Mouse (Mus musculus) forebrain, embryonic 13.5 days (tissue): ENCODE data around the gene Gfap. TPM values are rescaled to one million over a fixed set of nuclear protein-coding genes. Genes with fewer than 3 reads are reported as not detected.

Source experiments
- ATAC-seq: fragments of 200-750 bp; cut with Nextera tagmentation; 2 replicates; pipeline ENCODE4 v1.8.0; 2017
- H3K27ac ChIP-seq: fragments of 300-500 bp; sonication (generic); 2 replicates; pipeline ENCODE4 v1.5.1; 2015; ENCODE audit warnings: inconsistent platforms, mild to moderate bottlenecking, moderate library complexity
- H3K27me3 ChIP-seq: fragments of 300-500 bp; sonication (generic); 2 replicates; pipeline ENCODE4 v1.6.1; 2015; ENCODE audit warnings: mild to moderate bottlenecking, inconsistent platforms
- H3K36me3 ChIP-seq: fragments of 300-500 bp; sonication (generic); 2 replicates; pipeline ENCODE4 v1.6.1; 2015; ENCODE audit warnings: mild to moderate bottlenecking, inconsistent platforms; ENCODE audit not compliant: poor library complexity, severe bottlenecking
- H3K4me1 ChIP-seq: fragments of 300-500 bp; sonication (generic); 2 replicates; pipeline ENCODE4 v1.6.1; 2015; ENCODE audit warnings: inconsistent platforms
- H3K4me2 ChIP-seq: fragments of 300-500 bp; sonication (generic); 2 replicates; pipeline ENCODE4 v1.6.1; 2015; ENCODE audit warnings: inconsistent platforms, mild to moderate bottlenecking, moderate library complexity
- H3K4me3 ChIP-seq: fragments of 300-500 bp; sonication (generic); 2 replicates; pipeline ENCODE4 v1.5.1; 2015; ENCODE audit warnings: mild to moderate bottlenecking, inconsistent platforms
- H3K9ac ChIP-seq: fragments of 300-500 bp; sonication (generic); 2 replicates; pipeline ENCODE4 v1.6.1; 2015; ENCODE audit warnings: mild to moderate bottlenecking, inconsistent platforms
- H3K9me3 ChIP-seq: fragments of 300-500 bp; sonication (generic); replicated peaks from 2 replicates; pipeline ENCODE4 v1.6.1; 2016; ENCODE audit warnings: inconsistent platforms
- WGBS: fragments of 180-500 bp; shearing (Covaris S2); methylation state at CpG from one replicate; pipeline ENCODE4 v1.1.7; 2015; 5-methylcytosine and 5-hydroxymethylcytosine counted together
- polyA plus RNA-seq: library from polyadenylated mRNA; unstranded; fragments of >200 nt; fragmentation: Nextera tagmentation; extraction: Ambion mirVana; gene quantifications from 2 replicates; pipeline ENCODE4 v1.2.1, GENCODE M21; 2015

Gene Gfap
- polyA plus RNA-seq, 1 experiment from 2014 or later: not detected

DNA sequence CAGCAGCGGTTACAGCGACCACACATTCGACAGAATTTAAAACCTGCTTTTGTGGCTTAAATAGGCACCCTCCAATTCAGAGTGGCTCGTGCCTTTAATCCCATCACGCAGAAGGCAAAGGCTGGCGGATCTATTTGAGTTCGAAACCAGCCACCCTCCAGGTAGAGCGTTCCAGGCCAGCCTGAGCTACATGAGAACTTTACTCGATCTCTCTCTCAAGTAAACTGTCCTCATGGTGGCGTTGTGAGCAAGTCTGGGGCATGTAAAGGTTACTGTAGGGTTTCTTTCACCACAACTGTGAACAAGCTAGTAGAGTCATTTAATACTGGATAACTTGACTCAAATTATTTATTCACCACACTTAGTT lies 24.6 kb upstream of the Gfap start:
- H3K27ac ChIP-seq: peak overlapping the region; percentile 90
- H3K36me3 ChIP-seq: peaks cover 6% of the 10 kb centered on the region; the same call in 1 of the 2 replicates
- H3K9ac ChIP-seq: peak overlapping the region; percentile 57
- no peaks in the 10 kb centered on the region for H3K27me3 ChIP-seq
- 2% methylated on average over 10 of the region's 10 CpGs for WGBS
- H3K4me2 ChIP-seq: peak overlapping the region; percentile 76
- peaks cover 37% of the 10 kb centered on the region for H3K4me1 ChIP-seq
- no peaks in the 10 kb centered on the region for H3K9me3 ChIP-seq
- peak overlapping the region; percentile 77 for H3K4me3 ChIP-seq
- no peak; the same call in 1 of the 2 replicates for ATAC-seq

DNA sequence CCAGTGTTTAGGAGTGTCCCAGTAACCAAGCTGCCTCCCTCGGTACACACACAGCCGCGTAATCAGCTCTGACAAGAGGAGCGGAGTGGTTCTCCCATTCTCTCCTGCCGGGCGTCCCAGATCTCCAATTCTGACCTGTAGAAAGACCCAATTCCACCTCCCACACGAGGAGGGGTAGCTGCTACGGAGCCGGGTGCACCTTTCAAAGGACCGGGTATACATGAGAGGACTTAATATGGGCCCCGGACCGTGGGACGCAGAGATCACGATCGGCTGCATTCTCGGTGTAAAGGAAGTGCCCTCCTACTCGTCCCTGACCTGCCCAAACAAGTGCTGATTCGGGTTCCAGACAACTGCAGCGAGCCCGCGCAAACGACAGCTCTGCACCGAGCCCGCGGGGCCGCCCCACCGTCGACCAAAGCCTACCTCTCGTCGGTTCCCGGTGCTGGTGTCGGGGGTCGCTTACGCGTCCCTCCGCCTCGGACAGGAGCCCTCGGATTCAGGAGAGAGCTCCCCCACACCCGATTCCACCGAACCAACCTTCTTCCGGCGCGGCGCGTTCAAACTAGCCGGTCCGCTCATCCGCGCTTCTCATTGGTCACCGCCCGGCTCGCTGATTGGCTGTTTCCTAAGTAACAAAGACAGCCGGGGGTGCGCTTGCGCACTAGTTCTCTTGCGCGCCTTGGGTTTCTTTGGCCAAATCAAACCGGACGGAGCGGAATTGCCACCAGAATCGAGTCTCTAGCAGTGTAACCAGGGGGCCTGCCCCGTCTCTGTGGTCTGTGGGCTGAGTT lies 24.0 kb upstream of the Gfap start, which contains the start of gene Kif18b:
Gene Kif18b, minus strand, starts transcription at position 568 of the 794 bp plus-strand sequence.
- Histone ChIP-seq H3K27me3 (no peaks in the 10 kb centered on the region), H3K4me3 (peak within 1 kb of the TSS; percentile 77), H3K9ac (peak within 1 kb of the TSS; percentile 81), H3K4me1 (peaks cover 37% of the 10 kb centered on the region), H3K36me3 (peaks cover 6% of the 10 kb centered on the region; the same call in 1 of the 2 replicates), H3K27ac (peak within 1 kb of the TSS; percentile 90), H3K9me3 (no peaks in the 10 kb centered on the region), H3K4me2 (peak within 1 kb of the TSS; percentile 76)
- peak; percentile 94 for ATAC-seq
- under 1% methylated on average over 62 of the region's 62 CpGs for WGBS

DNA sequence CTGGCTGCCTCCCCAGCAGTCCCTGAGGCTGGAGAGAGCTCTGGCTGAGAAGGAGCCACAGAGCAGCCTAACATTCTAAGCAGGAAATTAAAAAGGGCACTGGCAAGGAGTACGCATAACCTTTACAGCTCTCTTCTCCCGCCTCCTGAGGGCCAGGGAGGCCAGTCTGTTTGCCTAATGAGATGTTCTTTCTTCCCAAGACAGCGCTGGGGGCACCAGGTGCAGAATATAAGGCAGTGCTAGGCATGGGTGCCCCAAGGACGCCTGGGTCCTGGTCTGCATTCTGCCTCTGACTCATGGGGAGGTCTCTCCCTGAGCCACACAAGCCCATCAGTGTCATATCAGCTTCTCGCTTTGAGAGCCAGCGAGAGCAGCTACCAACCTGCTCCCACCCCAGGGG lies 20.8 kb upstream of the Gfap start:
- Histone ChIP-seq H3K9me3 (no peaks in the 10 kb centered on the region), H3K4me3 (no peak overlapping the region), H3K4me1 (peaks cover 37% of the 10 kb centered on the region), H3K27me3 (no peaks in the 10 kb centered on the region), H3K4me2 (no peak overlapping the region), H3K27ac (peak overlapping the region; percentile 6; the same call in 1 of the 2 replicates), H3K9ac (peak overlapping the region; percentile 40; the same call in 1 of the 2 replicates), H3K36me3 (peaks cover 6% of the 10 kb centered on the region; the same call in 1 of the 2 replicates)
- 74% methylated on average over 6 of the region's 6 CpGs for WGBS
- ATAC-seq: no peak

DNA sequence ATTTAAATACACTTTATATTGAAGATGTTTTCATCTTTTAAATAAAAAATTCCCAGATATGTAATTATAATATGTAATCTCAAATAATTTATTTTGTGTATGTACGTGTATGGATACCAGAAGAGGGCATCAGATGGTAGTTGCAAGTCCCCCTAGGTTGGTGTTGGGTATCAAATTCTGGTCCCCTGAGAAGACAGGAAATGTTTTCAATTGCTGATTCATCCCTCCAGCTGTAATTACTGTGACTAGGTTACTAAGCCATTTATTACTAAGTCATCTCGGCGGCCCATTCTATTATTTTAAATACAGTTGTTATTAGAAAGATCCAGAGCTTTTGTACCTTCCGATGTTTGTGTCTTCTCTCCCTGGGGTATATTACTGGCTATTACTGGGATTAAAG lies 17.4 kb upstream of the Gfap start:
- Histone ChIP-seq H3K4me1 (peaks cover 19% of the 10 kb centered on the region), H3K27me3 (no peaks in the 10 kb centered on the region), H3K9me3 (no peaks in the 10 kb centered on the region), H3K36me3 (peaks cover 39% of the 10 kb centered on the region), H3K4me3 (no peak overlapping the region), H3K9ac (no peak overlapping the region), H3K4me2 (no peak overlapping the region), H3K27ac (no peak overlapping the region)
- 94% methylated on average over 4 of the region's 4 CpGs for WGBS
- ATAC-seq: no peak

DNA sequence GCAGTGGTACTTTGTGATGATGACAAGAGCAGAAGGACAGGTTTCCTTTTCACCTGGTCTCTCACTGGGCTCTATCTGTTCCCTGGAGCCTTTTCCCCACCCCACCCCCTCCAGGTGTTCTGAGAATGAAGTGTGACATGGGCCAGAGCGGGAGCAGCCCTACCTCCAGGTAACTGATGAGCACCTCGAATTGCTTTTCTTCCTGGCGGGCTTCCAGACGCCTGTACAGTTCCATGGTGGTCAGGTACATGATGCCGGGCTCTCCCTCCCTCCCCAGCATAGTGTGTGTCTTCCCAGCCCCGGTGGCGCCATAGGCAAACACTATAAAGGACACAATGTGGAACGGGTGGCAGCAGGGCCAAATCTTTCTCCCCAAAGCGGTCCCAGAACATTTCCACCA lies 14.7 kb upstream of the Gfap start:
- no peak for ATAC-seq
- Histone ChIP-seq H3K9ac (no peak overlapping the region), H3K4me2 (no peak overlapping the region), H3K36me3 (peaks cover 57% of the 10 kb centered on the region), H3K27me3 (no peaks in the 10 kb centered on the region), H3K27ac (no peak overlapping the region), H3K4me1 (no peaks in the 10 kb centered on the region), H3K4me3 (no peak overlapping the region), H3K9me3 (no peaks in the 10 kb centered on the region)
- 91% methylated on average over 9 of the region's 9 CpGs for WGBS

DNA sequence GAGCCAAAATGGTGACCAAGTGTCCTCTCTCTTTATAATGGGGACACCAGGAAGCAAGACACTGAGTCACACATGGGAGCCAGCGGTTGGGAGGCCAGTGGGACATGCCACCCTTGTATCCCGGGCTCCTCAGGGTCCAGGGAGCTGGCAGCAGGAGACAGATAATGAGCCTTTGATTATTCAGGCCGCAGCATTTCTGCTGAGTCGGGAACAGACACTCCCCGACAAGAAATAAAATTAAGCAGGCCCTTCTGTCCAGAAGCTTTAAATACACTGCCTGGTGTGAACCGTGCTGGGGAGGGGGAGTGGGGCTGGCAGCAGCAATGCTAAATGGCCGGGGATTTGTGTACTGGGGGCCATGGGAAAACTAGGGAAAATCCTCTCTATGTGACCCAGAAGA lies 10.7 kb upstream of the Gfap start:
- H3K9ac ChIP-seq: no peak overlapping the region
- no peaks in the 10 kb centered on the region for H3K4me1 ChIP-seq
- no peak overlapping the region for H3K27ac ChIP-seq
- no peak for ATAC-seq
- H3K4me2 ChIP-seq: no peak overlapping the region
- no peaks in the 10 kb centered on the region for H3K27me3 ChIP-seq
- H3K9me3 ChIP-seq: no peaks in the 10 kb centered on the region
- H3K4me3 ChIP-seq: no peak overlapping the region
- peaks cover 97% of the 10 kb centered on the region for H3K36me3 ChIP-seq
- 73% methylated on average over 7 of the region's 7 CpGs for WGBS

DNA sequence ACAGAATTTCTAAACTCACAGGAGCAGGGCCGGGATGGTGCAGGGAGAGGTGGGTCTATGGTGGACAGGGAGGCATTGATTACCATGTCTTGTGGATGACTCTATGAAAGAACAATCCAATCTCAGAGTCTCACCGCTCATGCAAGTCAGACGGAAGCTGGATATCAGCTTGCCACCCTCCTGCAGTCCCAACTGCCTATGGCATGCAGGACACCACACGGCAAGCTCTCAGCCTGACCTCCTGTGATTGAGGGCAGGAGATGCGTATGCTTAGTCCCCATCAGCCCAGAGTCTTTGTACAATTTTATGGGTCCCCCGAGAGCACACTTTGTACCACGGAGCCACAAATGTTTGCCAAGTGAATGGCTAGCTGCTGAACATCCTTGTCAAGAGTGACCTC lies 2.9 kb upstream of the Gfap start:
- H3K9me3 ChIP-seq: no peaks in the 10 kb centered on the region
- no peaks in the 10 kb centered on the region for H3K27me3 ChIP-seq
- H3K4me2 ChIP-seq: no peak overlapping the region
- ATAC-seq: no peak
- no peak overlapping the region for H3K27ac ChIP-seq
- no peak overlapping the region for H3K9ac ChIP-seq
- peaks cover 42% of the 10 kb centered on the region for H3K36me3 ChIP-seq
- no peak overlapping the region for H3K4me3 ChIP-seq
- WGBS: 89% methylated on average over 7 of the region's 7 CpGs
- 0 out of 2 replicates have a peak, but pooled peaks cover 8% of the 10 kb centered on the region for H3K4me1 ChIP-seq

DNA sequence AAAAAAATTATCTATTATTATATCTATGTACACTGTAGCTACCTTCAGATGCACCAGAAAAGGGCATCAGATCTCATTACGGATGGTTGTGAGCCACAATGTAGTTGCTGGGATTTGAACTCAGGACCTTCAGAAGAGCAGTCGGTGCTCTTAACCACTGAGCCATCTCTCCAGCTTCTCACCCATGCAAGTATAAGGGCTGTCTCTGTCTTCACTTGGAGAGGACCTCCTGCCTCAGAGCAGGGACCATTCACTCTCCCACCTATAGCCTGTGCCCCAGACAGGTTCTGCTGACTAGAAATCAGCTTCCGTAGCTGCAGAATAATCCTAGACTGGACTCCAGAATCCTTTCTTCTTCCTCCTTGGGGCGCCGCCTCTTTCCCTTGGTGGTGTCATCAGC lies 1.4 kb upstream of the Gfap start:
- WGBS: 75% methylated on average over 5 of the region's 5 CpGs
- no peak overlapping the region for H3K4me3 ChIP-seq
- 0 out of 2 replicates have a peak, but pooled peaks cover 1% of the 10 kb centered on the region for H3K27me3 ChIP-seq

DNA sequence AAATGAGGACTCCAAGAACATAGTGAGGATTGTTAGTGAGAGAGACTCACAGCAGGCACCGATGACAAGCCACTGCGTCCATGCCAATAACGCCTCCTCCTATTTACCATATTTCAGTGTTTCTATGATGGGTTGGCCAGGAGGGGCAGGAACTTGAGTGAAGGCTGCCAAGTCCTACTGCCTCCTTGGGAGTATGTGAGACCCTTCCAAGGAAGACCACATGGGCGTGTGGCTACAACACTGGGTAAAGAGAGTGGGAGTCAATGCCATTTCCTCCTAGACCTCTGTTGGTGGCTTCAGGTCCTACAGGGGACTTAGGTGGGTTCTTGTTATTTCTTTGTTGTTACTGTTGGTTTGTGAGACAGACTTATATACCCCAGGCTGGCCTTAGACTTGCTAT lies 487 bp upstream of the Gfap start:
- Histone ChIP-seq H3K27ac (no peak overlapping the region), H3K4me1 (0 out of 2 replicates have a peak, but pooled peaks cover 14% of the 10 kb centered on the region), H3K9ac (no peak overlapping the region), H3K9me3 (no peaks in the 10 kb centered on the region), H3K27me3 (peaks cover 8% of the 10 kb centered on the region; the same call in 1 of the 2 replicates), H3K36me3 (peaks cover 17% of the 10 kb centered on the region), H3K4me2 (no peak overlapping the region), H3K4me3 (no peak overlapping the region)
- 0 out of 2 replicates have a peak, but pooled peaks have one; percentile 17 for ATAC-seq
- whole genome bisulfite sequencing: 67% methylated on average over 4 of the region's 4 CpGs

More for the DNA sequence above, 1.4 kb upstream of the Gfap start:
- Histone ChIP-seq H3K27ac (no peak overlapping the region), H3K4me1 (0 out of 2 replicates have a peak, but pooled peaks cover 14% of the 10 kb centered on the region), H3K4me2 (no peak overlapping the region), H3K9ac (no peak overlapping the region), H3K36me3 (peaks cover 26% of the 10 kb centered on the region), H3K9me3 (no peaks in the 10 kb centered on the region)
- ATAC-seq: no peak

DNA sequence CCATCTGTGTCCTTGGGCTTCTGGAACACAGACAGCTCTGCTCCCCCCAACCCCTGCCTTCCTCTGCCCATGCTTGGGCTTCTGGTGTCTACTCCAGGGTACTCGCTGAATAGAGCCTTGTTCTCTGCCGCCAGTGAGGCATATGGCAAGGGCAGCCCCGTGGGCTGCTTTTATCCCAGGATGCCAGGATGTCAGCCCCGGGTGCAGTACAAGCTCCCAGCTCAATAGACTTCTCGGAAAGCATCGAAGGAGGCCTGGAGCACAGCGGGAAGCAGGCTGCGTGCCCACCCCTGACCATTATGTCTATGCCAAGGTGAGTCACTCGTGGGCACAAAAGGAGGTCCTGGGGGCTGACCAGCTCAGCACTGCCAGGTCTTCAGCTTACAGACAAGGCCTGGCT lies 2.3 kb downstream of the Gfap start:
- peaks cover 9% of the 10 kb centered on the region for H3K4me1 ChIP-seq
- H3K4me3 ChIP-seq: no peak overlapping the region
- H3K27ac ChIP-seq: no peak overlapping the region; the same call in 1 of the 2 replicates
- WGBS: 64% methylated on average over 9 of the region's 9 CpGs
- peaks cover 34% of the 10 kb centered on the region for H3K27me3 ChIP-seq
- H3K36me3 ChIP-seq: no peaks in the 10 kb centered on the region
- H3K9me3 ChIP-seq: no peaks in the 10 kb centered on the region
- peak overlapping the region; percentile 21; the same call in 1 of the 2 replicates for H3K9ac ChIP-seq
- H3K4me2 ChIP-seq: no peak overlapping the region
- peak; percentile 64; the same call in 1 of the 2 replicates for ATAC-seq

DNA sequence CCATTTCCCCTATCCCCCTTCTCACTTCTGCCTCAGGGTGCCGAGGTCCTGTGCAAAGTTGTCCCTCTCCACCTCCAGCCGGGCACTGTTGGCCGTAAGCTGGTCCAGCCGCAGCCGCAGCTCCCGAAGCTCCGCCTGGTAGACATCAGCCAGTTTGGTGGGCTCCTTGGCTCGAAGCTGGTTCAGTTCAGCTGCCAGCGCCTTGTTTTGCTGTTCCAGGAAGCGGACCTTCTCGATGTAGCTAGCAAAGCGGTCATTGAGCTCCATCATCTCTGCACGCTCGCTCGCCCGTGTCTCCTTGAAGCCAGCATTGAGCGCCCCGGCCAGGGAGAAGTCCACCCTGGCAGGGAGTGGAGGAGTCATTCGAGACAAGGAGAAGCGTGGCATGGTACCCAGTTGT lies 4.1 kb downstream of the Gfap start:
- ATAC-seq: no peak
- Histone ChIP-seq H3K4me1 (peaks cover 15% of the 10 kb centered on the region), H3K36me3 (no peaks in the 10 kb centered on the region), H3K4me2 (no peak overlapping the region), H3K4me3 (no peak overlapping the region), H3K9me3 (no peaks in the 10 kb centered on the region), H3K27ac (no peak overlapping the region), H3K9ac (0 out of 2 replicates have a peak overlapping the region, but pooled peaks have one; percentile 3), H3K27me3 (peaks cover 49% of the 10 kb centered on the region)
- WGBS: 82% methylated on average over 20 of the region's 20 CpGs

DNA sequence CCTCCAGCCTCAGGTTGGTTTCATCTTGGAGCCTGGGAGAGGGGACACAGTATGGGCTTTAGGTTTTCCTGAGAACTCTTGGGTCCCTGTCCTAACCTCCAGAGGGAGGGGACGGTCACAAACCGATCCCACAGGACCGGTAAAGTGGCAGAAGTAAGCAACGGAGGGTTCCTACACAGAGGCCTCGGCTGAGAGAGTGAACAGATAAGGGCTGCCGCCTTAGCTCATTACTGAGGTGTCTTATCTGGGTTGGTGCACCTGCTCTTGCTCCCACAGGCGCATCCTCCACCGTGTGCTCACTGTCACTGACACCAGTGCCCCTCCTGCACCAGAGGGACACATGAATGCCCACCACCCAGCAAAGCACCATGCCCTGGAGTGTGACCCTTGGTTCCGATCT lies 4.9 kb downstream of the Gfap start:
- peaks cover 15% of the 10 kb centered on the region for H3K4me1 ChIP-seq
- H3K4me3 ChIP-seq: no peak overlapping the region
- WGBS: 85% methylated on average over 9 of the region's 9 CpGs
- H3K9me3 ChIP-seq: no peaks in the 10 kb centered on the region
- no peak for ATAC-seq
- no peak overlapping the region for H3K27ac ChIP-seq
- 0 out of 2 replicates have a peak overlapping the region, but pooled peaks have one; percentile 21 for H3K9ac ChIP-seq
- H3K4me2 ChIP-seq: no peak overlapping the region
- H3K36me3 ChIP-seq: no peaks in the 10 kb centered on the region
- peaks cover 57% of the 10 kb centered on the region for H3K27me3 ChIP-seq
